Mouse (Mus musculus) cerebellum, postnatal 25 days (tissue): ENCODE measurements around the gene Pla2g5.
"Not testable (repeated sequence)": the region's sequence is repeated elsewhere in the genome, so short reads cannot be mapped to it uniquely, and the experiment has no call there.

Experiments
- DNase-seq, 2 experiments: peaks; one replicate each; pipeline ENCODE4 v3.0.0; 2021; ENCODE audit warnings: mixed read lengths in 2 of 2

Gene Pla2g5

DNA sequence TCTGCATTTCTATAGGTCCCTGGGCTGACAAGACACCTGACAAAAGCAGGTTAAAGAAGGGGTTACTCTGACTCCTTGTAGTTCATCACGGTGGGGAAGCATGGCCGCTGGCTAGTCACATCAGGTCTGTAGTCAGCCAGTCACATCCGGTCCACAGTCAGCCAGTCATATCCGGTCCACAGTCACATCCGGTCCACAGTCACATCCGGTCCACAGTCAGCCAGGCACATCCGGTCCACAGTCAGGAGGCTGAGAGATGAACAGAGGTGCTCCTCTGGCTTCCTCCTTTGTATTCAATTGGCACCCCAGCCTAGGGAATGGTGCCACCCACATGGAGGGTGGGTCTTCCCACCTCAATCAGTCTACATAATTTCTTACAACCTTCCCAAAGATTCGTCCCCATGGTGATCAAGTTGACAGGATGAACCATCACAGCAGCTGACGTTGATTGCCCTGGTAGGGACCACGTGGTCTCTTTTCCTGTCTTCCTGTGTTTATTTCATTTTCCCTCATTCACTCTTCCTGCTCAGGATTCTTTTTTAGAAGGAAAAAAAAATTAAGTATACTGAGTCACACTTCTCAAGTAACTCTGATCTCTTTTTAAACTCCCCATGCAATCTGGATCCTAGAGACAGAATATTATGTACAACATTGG lies at the start of gene Pla2g5:
Gene Pla2g5, minus strand, starts transcription at position 139 of the 655 bp plus-strand sequence.
- no peak for DNase-seq

DNA sequence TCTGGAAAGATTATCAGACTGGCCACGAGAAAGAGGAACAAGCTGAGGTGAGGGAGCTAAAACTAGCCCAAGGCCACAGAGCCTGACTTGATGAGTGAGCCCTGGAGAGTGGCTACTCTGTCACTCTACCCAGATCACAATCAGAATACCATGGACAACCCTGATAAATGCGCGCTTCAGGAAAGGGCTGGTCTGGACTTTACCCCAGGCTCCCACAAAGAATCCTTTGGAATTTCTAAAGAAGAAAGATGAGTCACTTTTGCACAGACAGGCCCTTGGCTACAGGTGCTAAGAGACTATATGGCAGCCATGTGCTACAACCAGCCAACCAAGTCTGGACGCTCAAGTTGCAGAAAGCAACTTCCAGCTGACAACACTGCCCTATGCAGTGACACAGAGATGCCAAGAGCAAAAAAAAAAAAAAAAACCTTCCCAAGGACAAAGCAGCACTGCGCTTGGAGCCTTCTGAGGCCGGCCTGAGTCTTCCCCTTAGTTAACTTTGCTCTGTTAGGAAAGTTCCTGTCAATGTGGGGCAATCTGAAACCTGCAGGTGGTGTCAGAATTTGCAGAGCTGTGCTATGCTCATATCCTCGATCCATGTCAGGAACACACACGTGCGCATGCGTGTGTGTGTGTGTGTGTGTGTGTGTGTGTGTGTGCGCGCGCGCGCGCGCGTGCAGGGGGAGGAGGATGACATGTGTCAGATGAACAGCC lies 42.5 kb upstream of the Pla2g5 start:
- no peak for DNase-seq

- no peak for DNase-seq
These were observed 36.1 kb upstream of the Pla2g5 start for GRCm38 (mm10) chr4:138899361-138899760.

DNA sequence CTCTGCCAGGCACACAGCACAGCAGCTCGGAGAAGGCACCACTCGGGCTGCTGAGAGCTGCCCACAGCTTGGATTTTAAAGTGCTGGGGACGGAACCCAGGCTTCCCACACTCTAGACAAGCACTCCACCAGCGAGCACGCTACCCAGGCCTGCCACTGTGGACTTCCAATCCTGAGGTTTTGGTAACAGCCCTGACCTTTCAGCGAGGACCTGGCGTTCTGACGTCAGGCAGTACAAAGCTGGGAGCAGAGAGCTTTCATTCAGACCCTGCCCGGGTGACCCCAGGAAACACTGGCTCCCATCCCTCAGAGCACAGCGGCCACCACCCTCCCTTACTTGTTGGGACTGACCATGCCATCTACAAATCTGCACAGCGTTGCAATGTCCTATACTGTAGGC lies 30.5 kb upstream of the Pla2g5 start:
- DNase-seq: not testable (repeated sequence)

GRCm38 (mm10) chr4:138892655-138893054 lies 29.4 kb upstream of the Pla2g5 start:
- DNase-seq: peak in 1 of 2 experiments; percentile 30

DNA sequence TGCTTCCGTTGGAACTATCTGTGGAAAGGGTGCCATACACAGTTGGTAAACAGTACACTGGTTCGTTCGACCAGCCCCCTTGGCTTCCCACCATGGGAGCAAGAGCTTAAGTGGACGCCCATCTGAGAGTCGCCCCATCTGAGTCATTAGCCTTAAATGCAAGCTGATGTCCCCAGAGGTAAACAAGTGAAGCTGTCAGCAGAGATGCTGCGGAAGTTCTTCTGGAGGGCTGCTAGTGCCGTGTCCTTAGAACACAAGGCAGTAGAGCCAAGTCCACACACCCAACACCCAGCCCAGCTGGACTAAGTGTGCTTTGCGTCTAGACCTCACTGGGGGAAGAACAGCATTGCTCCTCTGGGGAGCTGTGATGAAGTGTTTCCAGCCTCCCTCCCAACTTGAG lies 26.4 kb upstream of the Pla2g5 start:
- DNase-seq: no peak

DNA sequence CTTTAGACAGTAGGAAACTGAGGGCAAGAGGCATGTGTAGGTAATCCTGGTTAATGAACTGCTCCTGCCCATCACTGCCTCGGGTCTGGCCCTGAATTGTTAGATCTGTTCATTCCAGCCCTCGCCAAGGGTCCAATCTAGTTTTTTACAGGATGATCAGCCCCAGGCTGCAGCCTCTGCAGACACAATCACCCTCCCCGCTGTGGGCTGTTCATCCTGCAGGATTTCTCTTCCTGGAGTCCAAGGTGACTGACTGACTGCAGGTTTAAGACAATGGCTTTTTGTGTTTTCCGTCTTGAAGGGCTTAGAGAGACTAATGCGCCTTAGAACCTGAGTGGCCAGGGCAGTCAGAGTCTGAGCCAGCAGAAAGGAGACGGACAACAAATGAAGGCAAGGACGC lies 25.9 kb upstream of the Pla2g5 start:
- DNase-seq: no peak

GRCm38 (mm10) chr4:138884261-138884660 lies 21.0 kb upstream of the Pla2g5 start:
- DNase-seq: peak; percentile 80 to 91

- DNase-seq: no peak
These were observed 18.9 kb upstream of the Pla2g5 start for GRCm38 (mm10) chr4:138882179-138882578.

DNA sequence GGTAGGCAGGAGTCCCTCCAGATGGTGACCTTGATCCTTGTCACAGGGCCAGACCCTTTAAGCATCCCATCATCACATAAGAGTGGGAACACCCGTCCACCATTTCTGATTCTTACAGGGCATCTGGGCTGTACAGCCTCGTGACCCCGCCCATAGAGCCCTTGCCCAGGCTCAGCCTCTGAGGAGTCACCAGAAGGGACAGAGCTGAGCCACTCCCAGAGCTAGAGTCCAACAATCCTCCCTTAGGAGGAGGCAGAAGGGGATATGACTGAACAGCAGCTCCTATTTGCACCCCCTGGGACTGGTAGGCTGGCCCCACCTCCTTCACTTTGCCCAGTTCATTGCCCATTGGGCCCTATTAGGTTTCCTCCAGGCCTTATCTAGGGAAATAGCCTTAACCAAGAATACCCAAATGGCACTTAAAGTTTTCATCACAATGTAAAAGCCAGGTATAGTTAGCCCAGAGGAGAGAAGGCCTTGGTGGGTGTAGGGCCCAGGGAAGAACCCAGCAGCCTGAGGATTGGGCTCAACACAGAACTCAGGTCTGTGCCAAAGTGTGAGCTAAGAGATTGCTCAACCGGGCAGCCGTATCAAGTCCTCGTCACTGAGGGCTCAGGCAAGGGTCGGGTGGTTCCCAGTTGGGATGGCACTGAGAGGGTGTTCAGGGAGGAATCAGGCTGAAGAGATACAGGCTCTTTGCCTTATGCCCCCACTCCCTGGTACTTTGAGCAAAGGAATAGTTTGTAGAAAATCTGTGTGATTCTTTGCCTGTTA lies 17.7 kb upstream of the Pla2g5 start:
- no peak for DNase-seq

GRCm38 (mm10) chr4:138879808-138880207 lies 16.5 kb upstream of the Pla2g5 start:
- DNase-seq: no peak

GRCm38 (mm10) chr4:138878783-138879182 lies 15.5 kb upstream of the Pla2g5 start:
- DNase-seq: no peak

DNA sequence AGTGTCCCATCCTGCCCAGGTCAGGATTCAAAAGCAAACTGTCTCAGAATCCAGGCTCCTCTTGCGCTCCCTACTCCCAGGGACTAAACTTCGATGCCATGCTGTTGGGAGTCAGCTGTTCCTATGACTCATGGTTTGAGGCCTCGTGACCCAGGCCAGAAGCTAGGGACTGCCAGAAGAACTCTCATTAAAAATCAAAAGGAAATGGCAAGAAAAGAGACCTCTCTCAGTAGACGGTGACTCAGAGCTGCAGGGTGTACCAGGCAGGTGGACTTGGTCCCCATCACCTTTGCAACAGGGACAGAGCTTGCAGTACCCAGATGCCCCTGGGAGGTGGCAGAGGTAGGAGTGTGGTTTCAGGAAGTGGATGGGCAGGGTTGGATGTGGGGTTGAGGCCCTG lies 14.4 kb upstream of the Pla2g5 start, which contains the start of gene Pla2g2e:
Gene Pla2g2e, plus strand, starts transcription at position 212 of the 400 bp plus-strand sequence.
- DNase-seq: no peak

GRCm38 (mm10) chr4:138875986-138876385 lies 12.7 kb upstream of the Pla2g5 start:
- DNase-seq: no peak

- DNase-seq: not testable (repeated sequence)
These were observed 12.0 kb upstream of the Pla2g5 start for GRCm38 (mm10) chr4:138875275-138875674.

DNA sequence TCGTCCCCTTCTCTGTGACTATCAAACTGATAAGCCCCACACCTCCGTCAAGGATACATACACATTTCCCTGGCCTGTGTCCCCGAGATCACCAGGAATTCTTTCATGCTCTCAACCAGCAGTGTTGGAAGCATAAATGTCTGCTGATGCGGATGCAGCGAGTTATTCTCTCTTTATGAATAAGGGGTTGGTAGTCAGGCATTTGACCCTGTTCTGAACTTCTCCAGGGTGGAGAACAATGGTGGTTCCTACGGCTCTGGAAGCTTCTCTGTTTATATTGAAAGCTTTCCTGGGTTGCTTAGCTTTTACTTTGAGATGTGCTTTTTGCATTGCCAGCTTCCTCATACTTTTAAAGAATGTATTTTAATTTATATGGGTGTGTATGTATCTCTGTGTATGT lies 10.6 kb upstream of the Pla2g5 start, which contains the start of gene Gm13030:
Gene Gm13030, minus strand, starts transcription at position 101 of the 400 bp plus-strand sequence.
- no peak for DNase-seq

GRCm38 (mm10) chr4:138868666-138869065 lies 5.4 kb upstream of the Pla2g5 start:
- DNase-seq: no peak

GRCm38 (mm10) chr4:138866413-138866812 lies 3.1 kb upstream of the Pla2g5 start:
- peak; percentile 69 to 84 for DNase-seq

DNA sequence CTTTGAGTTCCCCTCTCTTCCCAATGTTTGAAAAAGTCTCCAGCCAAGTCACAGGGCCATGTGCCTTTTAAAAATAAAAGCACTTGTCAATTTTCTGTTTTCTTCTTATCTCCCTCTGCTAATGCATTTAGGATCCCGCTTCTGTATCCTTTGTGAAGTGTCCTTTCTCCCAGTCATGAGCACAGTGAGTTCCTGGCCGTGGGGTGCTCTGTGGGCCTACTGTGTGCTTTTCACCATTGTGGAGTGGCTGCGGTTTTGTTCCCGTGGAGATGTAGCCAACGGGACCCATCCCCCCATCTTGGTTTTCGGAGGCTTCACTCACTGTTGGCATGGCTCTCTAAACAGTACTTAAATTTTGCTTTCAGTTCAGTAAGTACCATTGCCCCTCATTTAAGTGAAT lies 2.7 kb upstream of the Pla2g5 start:
- DNase-seq: no peak

GRCm38 (mm10) chr4:138865092-138865491 lies 1.8 kb upstream of the Pla2g5 start:
- no peak for DNase-seq

DNA sequence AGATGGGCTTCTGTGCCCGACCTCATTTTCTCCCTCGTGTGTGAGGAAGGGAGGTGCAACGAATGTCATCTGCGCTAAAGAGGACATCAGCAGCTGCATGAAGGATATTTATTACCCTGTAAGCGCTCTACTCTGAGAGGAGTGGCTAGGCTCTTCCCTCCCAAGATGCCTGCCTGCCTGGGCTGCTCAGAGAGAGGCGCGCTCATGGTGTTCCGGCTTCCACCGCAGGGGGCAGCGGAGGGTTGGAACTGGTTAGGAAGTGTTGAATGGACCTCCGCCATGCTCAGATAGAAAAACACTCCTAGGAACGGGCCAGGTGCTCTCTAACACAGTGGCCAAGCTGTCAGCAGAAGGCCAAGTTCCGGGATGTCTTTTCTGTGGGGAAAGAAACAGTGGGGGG lies 3.6 kb downstream of the Pla2g5 start:
- peak; percentile 91 to 94 for DNase-seq

DNA sequence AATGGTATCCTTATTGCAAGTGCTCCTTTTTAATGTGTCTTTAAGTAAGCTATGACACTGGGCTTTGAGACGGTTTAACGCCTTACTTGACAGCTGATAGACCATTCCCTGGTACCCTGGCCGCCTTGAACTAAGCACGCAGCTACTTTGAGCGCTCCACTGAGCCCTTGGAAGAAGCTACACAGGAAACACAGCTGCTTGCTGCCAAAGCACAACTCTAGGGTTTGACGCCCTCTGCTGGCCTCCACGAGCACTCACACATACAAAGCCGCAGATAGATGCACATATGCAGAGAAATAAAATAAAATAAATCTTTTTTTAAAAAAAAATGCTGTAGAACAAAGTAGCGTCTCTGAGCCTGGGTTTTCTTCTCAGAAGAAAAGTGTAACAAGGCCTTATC lies 4.0 kb downstream of the Pla2g5 start:
- DNase-seq: peak; percentile 53 to 69

DNA sequence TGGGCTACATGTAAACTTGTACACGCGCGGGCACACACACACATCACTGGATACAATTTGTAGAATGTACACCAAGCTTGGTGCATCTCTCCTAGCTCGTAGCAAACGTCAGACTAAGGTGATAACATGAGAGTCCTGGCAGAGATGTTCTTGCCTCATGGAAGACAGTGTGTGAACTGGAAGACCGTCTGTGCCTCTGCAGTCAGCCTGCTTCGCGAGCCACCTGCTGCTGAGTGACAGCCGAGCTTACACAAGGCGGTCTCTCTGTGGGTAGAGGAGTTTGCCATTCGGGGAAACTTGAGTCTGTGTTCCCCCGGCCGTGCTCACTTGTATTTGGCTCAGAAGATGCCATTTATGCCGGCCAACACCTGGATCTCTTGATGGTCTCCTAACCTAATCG lies 4.8 kb downstream of the Pla2g5 start:
- DNase-seq: peak; percentile 25 to 44

- no peak for DNase-seq
These were observed 5.7 kb downstream of the Pla2g5 start for GRCm38 (mm10) chr4:138857576-138857975.
